Comparison of ENCODE assay signal across 8 mouse cellular contexts in the genomic region with DNA sequence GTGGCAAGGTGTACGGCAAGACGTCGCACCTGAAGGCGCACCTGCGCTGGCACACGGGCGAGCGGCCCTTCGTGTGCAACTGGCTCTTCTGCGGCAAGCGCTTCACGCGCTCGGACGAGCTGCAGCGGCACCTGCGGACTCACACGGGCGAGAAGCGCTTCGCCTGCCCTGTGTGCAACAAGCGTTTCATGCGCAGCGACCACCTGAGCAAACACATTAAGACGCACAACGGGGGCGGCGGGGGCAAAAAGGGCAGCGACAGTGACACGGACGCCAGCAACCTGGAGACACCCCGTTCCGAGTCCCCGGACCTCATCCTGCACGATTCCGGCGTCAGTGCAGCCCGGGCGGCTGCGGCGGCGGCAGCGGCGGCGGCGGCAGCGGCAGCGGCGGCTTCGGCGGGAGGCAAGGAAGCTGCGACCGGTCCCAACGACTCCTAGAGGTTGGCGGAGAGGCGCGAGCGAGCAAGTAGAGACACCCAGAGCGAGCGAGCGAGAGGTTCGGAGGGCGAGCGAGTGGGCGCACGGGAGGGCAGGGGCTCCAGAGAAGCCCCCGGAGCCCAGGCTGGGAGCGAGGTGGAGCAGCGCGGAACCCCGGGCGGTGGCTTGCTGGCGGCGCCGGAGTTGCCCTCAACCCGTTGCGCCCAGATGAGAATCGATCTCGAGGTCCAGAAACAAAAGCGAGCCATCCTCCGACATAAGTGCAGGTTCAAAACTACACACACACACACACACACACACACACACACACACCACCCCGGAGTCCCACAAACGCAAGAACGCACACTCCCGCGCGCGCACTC. TPM values are rescaled to one million over a fixed set of nuclear protein-coding genes. Genes with fewer than 3 reads are reported as not detected.
DNase-seq lines count a peak whose midpoint lies in the region; ATAC-seq and TF ChIP-seq lines count a peak whose summit lies in the region.

No protein-coding gene starts in this region.

- H3K4me1 ChIP-seq in heart, embryonic 11.5 days (ENCODE audit: control insufficient read depth, insufficient read depth, low read length), result peaks cover 37% of the 10 kb centered on the region

- H3K4me2 ChIP-seq in heart, embryonic 11.5 days, result peak overlapping the region; percentile 79
- peak overlapping the region; percentile 50 for H3K4me2 ChIP-seq in myocyte (ENCODE audit: low read depth)

- DNase-seq in left cerebral cortex, adult 2 months (ENCODE audit: extremely low spot score in 1 of 2, low spot score in 2 of 2), result peak in 1 of 2 experiments; percentile 24
- no peak for DNase-seq in left cerebral cortex, adult 11 months (ENCODE audit: low spot score)
- peak; percentile 51 for DNase-seq in adrenal gland, postnatal 14 days
- peak; percentile 43 for DNase-seq in kidney, postnatal 14 days
- peak; percentile 70 for DNase-seq in yolk sac, embryonic 10.5 days (ENCODE audit: low spot score)
- no peak for DNase-seq in urinary bladder, postnatal 25 days (ENCODE audit: low spot score)

- H3K27ac ChIP-seq in left cerebral cortex, adult 2 months, result no peak overlapping the region
- no peak overlapping the region for H3K27ac ChIP-seq in heart, embryonic 11.5 days (ENCODE audit: low read depth, low read length)

- peak overlapping the region; percentile 31 for H3K4me3 ChIP-seq in left cerebral cortex, adult 2 months
- H3K4me3 ChIP-seq in heart, embryonic 11.5 days (ENCODE audit: low read depth, low read length), result peak overlapping the region; percentile 48
- H3K4me3 ChIP-seq in myocyte, result no peak overlapping the region

- intact Hi-C loops in left cerebral cortex, adult 2 months (cut with DNase I), result loop anchor here (5.0 to 10.0 kb wide), 4 partner anchors 62 to 1860 kb away; a partner anchor contains a TSS

- WGBS in heart, embryonic 11.5 days (ENCODE audit: insufficient replicate concordance), result under 1% methylated on average over 88 of the region's 88 CpGs

- H3K9ac ChIP-seq in heart, embryonic 11.5 days (ENCODE audit: low read depth, low read length), result no peak overlapping the region

- no peaks in the 10 kb centered on the region for H3K79me2 ChIP-seq in myocyte (ENCODE audit: control insufficient read depth, insufficient read depth)

- TF ChIP-seq POLR2A in myocyte (IDR thresholded peaks at IDR 0.05; ENCODE audit: insufficient read length, low read depth), result no peak

- no peak for ATAC-seq in heart, embryonic 11.5 days (replicated peaks; ENCODE audit: insufficient number of reproducible peaks, low FRiP score, low TSS enrichment)

- no peaks in the 10 kb centered on the region for H3K9me3 ChIP-seq in heart, embryonic 11.5 days (replicated peaks; ENCODE audit: control insufficient read depth, low read length)

- peaks cover 78% of the 10 kb centered on the region for H3K27me3 ChIP-seq in heart, embryonic 11.5 days (ENCODE audit: control insufficient read depth, insufficient read depth, low read length)
- peaks cover 39% of the 10 kb centered on the region for H3K27me3 ChIP-seq in myocyte (ENCODE audit: control insufficient read depth, insufficient read depth, insufficient read length)

- no peaks in the 10 kb centered on the region for H3K36me3 ChIP-seq in heart, embryonic 11.5 days (ENCODE audit: control insufficient read depth, insufficient read depth, low read length)
- H3K36me3 ChIP-seq in myocyte (ENCODE audit: control insufficient read depth, insufficient read depth), result no peaks in the 10 kb centered on the region

- no peak for TF ChIP-seq CTCF in left cerebral cortex, adult 2 months (IDR thresholded peaks at IDR 0.05)

- peak overlapping the region; percentile 1 for H3ac ChIP-seq in myocyte (ENCODE audit: control insufficient read depth, insufficient read length)

TF ChIP-seq in myocyte, 11 proteins besides CTCF, POLR2A, EP300 and RAD21:
- no peak for TF ChIP-seq MYOG (IDR thresholded peaks at IDR 0.05; ENCODE audit: control insufficient read depth in 1 of 3, insufficient read depth in 1 of 3, insufficient read length in 2 of 3, low read depth in 2 of 3)
- TF ChIP-seq E2F4 (IDR thresholded peaks at IDR 0.05; ENCODE audit: insufficient read depth), result no peak
- no peak for TF ChIP-seq MAX (IDR thresholded peaks at IDR 0.05; ENCODE audit: low read depth)
- TF ChIP-seq SRF (IDR thresholded peaks at IDR 0.05; ENCODE audit: control insufficient read depth, insufficient read length, low read depth), result no peak
- TF ChIP-seq POLR2AphosphoS2 (IDR thresholded peaks at IDR 0.05; ENCODE audit: insufficient read length, low read depth), result no peak
- TF ChIP-seq TCF3 (IDR thresholded peaks at IDR 0.05; ENCODE audit: insufficient read length, low read depth), result no peak
- no peak for TF ChIP-seq USF1 (IDR thresholded peaks at IDR 0.05; ENCODE audit: low read depth)
- no peak for TF ChIP-seq REST (IDR thresholded peaks at IDR 0.05; ENCODE audit: insufficient read depth, insufficient read length)
- no peak for TF ChIP-seq MYOD1 (IDR thresholded peaks at IDR 0.05; ENCODE audit: control insufficient read depth in 1 of 3, insufficient read length in 2 of 3, low read depth in 2 of 3)
- no peak for TF ChIP-seq TCF12 (IDR thresholded peaks at IDR 0.05; ENCODE audit: insufficient read depth, poor library complexity, severe bottlenecking)
- no peak for TF ChIP-seq CEBPB (IDR thresholded peaks at IDR 0.05; ENCODE audit: insufficient read depth, poor library complexity, severe bottlenecking)

RNA-seq across cellular contexts. Expression of a gene that starts 2.6 kb away (rescaled TPM):
- total RNA-seq in left cerebral cortex, adult 2 months (2021), result 1 to 10 TPM; 2.7 to 4.0 TPM
- total RNA-seq in adrenal gland, postnatal 14 days (2021), result not detected in 2 replicates
- polyA plus RNA-seq in heart, embryonic 11.5 days (2014; fragmentation: Nextera tagmentation; extraction: Ambion mirVana), result 0.04 TPM in 1 of 2 replicates, not detected in the other
- polyA plus RNA-seq in myocyte (2012; fragmentation: generic; extraction: Trizol), result 0.02 TPM

RNA-seq across cellular contexts. Expression of a gene that starts 38.1 kb away (rescaled TPM):
- total RNA-seq in left cerebral cortex, adult 2 months (2021), result 10 to 100 TPM; 17.8 to 19.5 TPM
- 17.6 and 20.3 TPM in 2 replicates for total RNA-seq in adrenal gland, postnatal 14 days (2021)
- polyA plus RNA-seq in heart, embryonic 11.5 days (2014; fragmentation: Nextera tagmentation; extraction: Ambion mirVana), result 12.5 and 17.5 TPM in 2 replicates
- 10.7 TPM for polyA plus RNA-seq in myocyte (2012; fragmentation: generic; extraction: Trizol)

RNA-seq across cellular contexts. Expression of a gene that starts 38.2 kb away (rescaled TPM):
- 10 to 100 TPM; 26.3 to 27.1 TPM for total RNA-seq in left cerebral cortex, adult 2 months (2021)
- 18.6 and 22.0 TPM in 2 replicates for total RNA-seq in adrenal gland, postnatal 14 days (2021)
- 17.1 and 17.6 TPM in 2 replicates for polyA plus RNA-seq in heart, embryonic 11.5 days (2014; fragmentation: Nextera tagmentation; extraction: Ambion mirVana)
- polyA plus RNA-seq in myocyte (2012; fragmentation: generic; extraction: Trizol), result 6.6 TPM

RNA-seq across cellular contexts. Expression of a gene that starts 55.6 kb away (rescaled TPM):
- 100 to 1,000 TPM in 1 of 2 experiments, 10 to 100 TPM in 1; 96.9 to 102 TPM for total RNA-seq in left cerebral cortex, adult 2 months (2021)
- 45.0 and 47.3 TPM in 2 replicates for total RNA-seq in adrenal gland, postnatal 14 days (2021)
- polyA plus RNA-seq in heart, embryonic 11.5 days (2014; fragmentation: Nextera tagmentation; extraction: Ambion mirVana), result 70.5 and 78.4 TPM in 2 replicates
- 46.0 TPM for polyA plus RNA-seq in myocyte (2012; fragmentation: generic; extraction: Trizol)

Comparison
In these comparisons a context has a peak if more than half of its experiments do, and no peak if none do; other contexts are left out.
1. DNase-seq: peak in adrenal gland, postnatal 14 days (single experiment), kidney, postnatal 14 days (single experiment) and yolk sac, embryonic 10.5 days (single experiment); none in left cerebral cortex, adult 11 months (single experiment) and urinary bladder, postnatal 25 days (single experiment).